Mouse (Mus musculus) olfactory bulb, adult 2 months (tissue): ENCODE data around the gene Angptl8. TPM values are rescaled to one million over a fixed set of nuclear protein-coding genes. Genes with fewer than 3 reads are reported as not detected.

Experiments used
- H3K27ac ChIP-seq: fragments of 200-500 bp; 2 replicates; pipeline ENCODE4 v1.5.1; 2012; ENCODE audit warnings: low read depth, low read length; ENCODE audit not compliant: insufficient read depth
- H3K4me1 ChIP-seq: fragments of 200-500 bp; 2 replicates; pipeline ENCODE4 v1.6.1; 2012; ENCODE audit warnings: low read length; ENCODE audit not compliant: control insufficient read depth, insufficient read depth
- H3K4me3 ChIP-seq: fragments of 200-500 bp; 2 replicates; pipeline ENCODE4 v1.5.1; 2012; ENCODE audit warnings: mild to moderate bottlenecking, low read depth, low read length, moderate library complexity; ENCODE audit not compliant: insufficient read depth
- CTCF ChIP-seq: fragments of 200-500 bp; IDR thresholded peaks from 2 replicates; pipeline ENCODE4 v1.5.1; 2012; ENCODE audit warnings: low read depth, mild to moderate bottlenecking, low read length, moderate library complexity; ENCODE audit not compliant: insufficient read depth
- POLR2A ChIP-seq: fragments of 200-500 bp; IDR thresholded peaks from 2 replicates; pipeline ENCODE4 v1.6.1; 2012; ENCODE audit warnings: mild to moderate bottlenecking, low read depth, low read length, moderate library complexity; ENCODE audit not compliant: insufficient read depth
- WGBS: fragments of 180-500 bp; shearing (Covaris S2); methylation state at CpG from one replicate; pipeline ENCODE4 v1.1.7; 2018; 5-methylcytosine and 5-hydroxymethylcytosine counted together
- polyA plus RNA-seq: library from polyadenylated mRNA; stranded (reverse); fragments of >200 nt; gene quantifications from 2 replicates; pipeline ENCODE4 v1.2.4, GENCODE M21; 2012; ENCODE audit warnings: low replicate concordance; ENCODE audit not compliant: missing spikeins, insufficient read depth, insufficient read length

Angptl8 gene
- polyA plus RNA-seq, 1 experiment = not detected

GRCm38 (mm10) chr9:21822686-21823085 lies 12.6 kb upstream of the Angptl8 start:
- no peak overlapping the region for H3K4me3 ChIP-seq
- H3K4me1 ChIP-seq = peaks cover 3% of the 10 kb centered on the region; the same call in 1 of the 2 replicates
- H3K27ac ChIP-seq = no peak overlapping the region
- 89% methylated on average over 6 of the region's 6 CpGs for WGBS
- no peak for TF ChIP-seq POLR2A
- TF ChIP-seq CTCF = no peak

- H3K27ac ChIP-seq = no peak overlapping the region
- 74% methylated on average over 4 of the region's 4 CpGs for WGBS
- H3K4me1 ChIP-seq = peaks cover 3% of the 10 kb centered on the region; the same call in 1 of the 2 replicates
- H3K4me3 ChIP-seq = no peak overlapping the region
- TF ChIP-seq POLR2A (no peak), CTCF (no peak)
These were observed 11.4 kb upstream of the Angptl8 start for GRCm38 (mm10) chr9:21823957-21824356.

GRCm38 (mm10) chr9:21824366-21824765 lies 10.9 kb upstream of the Angptl8 start:
- TF ChIP-seq CTCF (no peak), POLR2A (no peak)
- Histone ChIP-seq H3K27ac (no peak overlapping the region), H3K4me1 (peaks cover 3% of the 10 kb centered on the region; the same call in 1 of the 2 replicates), H3K4me3 (no peak overlapping the region)
- WGBS = 77% methylated on average over 10 of the region's 10 CpGs

DNA sequence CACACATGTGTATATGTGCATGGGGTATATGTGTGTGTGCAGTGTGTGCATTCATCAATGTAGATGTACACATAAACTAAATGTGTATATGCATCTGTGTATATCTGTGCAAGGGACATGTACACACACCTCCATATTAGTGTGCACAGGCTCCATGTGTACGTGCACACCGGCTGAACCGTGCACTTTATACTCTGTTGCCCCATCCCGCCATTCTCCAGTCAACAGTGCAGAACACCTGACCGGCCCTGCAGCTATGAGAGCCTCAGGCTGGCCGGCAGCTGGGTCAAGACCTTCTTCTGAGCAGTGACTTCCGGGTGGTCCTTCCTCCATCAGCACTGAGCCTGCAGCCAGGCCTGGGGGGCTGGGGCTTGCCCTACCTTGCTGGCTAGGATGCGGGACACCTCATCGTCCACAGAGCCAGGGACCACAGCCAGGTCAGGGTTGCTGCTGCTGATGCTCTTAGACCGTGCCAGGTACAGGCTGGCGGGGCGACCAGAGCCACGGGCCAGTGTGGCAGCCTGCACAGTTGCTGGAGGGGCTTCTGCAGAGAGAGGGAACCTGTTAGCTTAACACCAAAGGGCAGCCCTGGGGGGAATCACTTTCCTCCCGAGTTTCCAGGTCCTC lies 5.4 kb upstream of the Angptl8 start:
- WGBS = 93% methylated on average over 14 of the region's 14 CpGs
- Histone ChIP-seq H3K4me1 (peaks cover 3% of the 10 kb centered on the region; the same call in 1 of the 2 replicates), H3K27ac (no peak overlapping the region), H3K4me3 (no peak overlapping the region)
- TF ChIP-seq POLR2A = no peak
- TF ChIP-seq CTCF = no peak

- TF ChIP-seq POLR2A = no peak
- no peak for TF ChIP-seq CTCF
- peaks cover under 1% of the 10 kb centered on the region; the same call in 1 of the 2 replicates for H3K4me1 ChIP-seq
- H3K27ac ChIP-seq = no peak overlapping the region
- H3K4me3 ChIP-seq = no peak overlapping the region
- WGBS = 77% methylated on average over 5 of the region's 5 CpGs
These were observed 4.9 kb upstream of the Angptl8 start for GRCm38 (mm10) chr9:21830461-21830850.

DNA sequence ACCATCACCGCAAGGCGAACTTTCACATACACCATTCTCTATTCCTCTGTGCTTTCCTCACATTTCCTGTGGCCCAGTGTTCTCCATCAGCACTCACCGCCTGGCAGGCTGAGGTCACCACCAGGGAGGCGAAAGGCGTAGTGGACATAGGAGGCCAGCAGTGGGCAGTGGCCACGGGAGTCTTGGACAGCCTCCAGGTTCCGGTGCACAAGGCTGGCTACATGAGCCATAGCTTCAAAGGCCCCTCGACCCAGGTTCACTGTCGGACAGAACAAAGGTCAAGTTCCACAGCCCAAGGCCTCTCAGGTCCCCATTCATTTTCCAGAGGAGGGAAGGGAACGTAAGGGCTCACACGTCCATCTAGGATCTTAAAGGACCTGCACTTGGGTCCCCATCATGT lies 4.4 kb upstream of the Angptl8 start:
- Histone ChIP-seq H3K4me1 (no peaks in the 10 kb centered on the region), H3K4me3 (no peak overlapping the region), H3K27ac (no peak overlapping the region)
- WGBS = 81% methylated on average over 11 of the region's 11 CpGs
- no peak for TF ChIP-seq POLR2A
- TF ChIP-seq CTCF = no peak

- 83% methylated on average over 20 of the region's 20 CpGs for WGBS
- no peak overlapping the region for H3K4me3 ChIP-seq
- no peak for TF ChIP-seq POLR2A
- no peak for TF ChIP-seq CTCF
These were observed 3.6 kb upstream of the Angptl8 start for GRCm38 (mm10) chr9:21831558-21832240.

DNA sequence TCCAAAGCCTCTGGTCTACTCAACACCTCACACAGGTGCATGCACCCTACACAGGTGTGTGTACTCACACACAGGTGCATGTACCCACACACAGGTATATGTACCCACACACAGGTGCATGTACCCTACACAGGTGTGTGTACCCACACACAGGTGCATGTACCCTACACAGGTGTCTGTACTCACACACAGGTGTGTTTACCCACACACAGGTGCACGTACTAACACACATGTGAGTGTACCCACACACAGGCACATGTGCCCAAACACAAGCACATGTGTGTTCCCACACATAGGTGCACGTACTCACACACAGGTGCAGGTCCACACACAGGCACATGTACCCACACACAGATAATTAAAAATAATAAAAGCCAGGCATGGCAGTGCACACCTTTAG lies 2.4 kb downstream of the Angptl8 start:
- peaks cover 5% of the 10 kb centered on the region for H3K4me1 ChIP-seq
- WGBS = 97% methylated on average over 2 of the region's 2 CpGs
- no peak overlapping the region for H3K4me3 ChIP-seq
- no peak overlapping the region for H3K27ac ChIP-seq
- TF ChIP-seq CTCF (no peak), POLR2A (no peak)

More at GRCm38 (mm10) chr9:21831558-21832240, 3.6 kb upstream of the Angptl8 start:
- Histone ChIP-seq H3K27ac (no peak overlapping the region), H3K4me1 (no peaks in the 10 kb centered on the region)

GRCm38 (mm10) chr9:21840115-21840787 lies 4.9 kb downstream of the Angptl8 start:
- H3K4me1 ChIP-seq = peaks cover 7% of the 10 kb centered on the region
- no peak overlapping the region for H3K27ac ChIP-seq
- WGBS = 54% methylated on average over 8 of the region's 8 CpGs
- peak; percentile 22; the same call in 1 of the 2 replicates for TF ChIP-seq CTCF
- no peak for TF ChIP-seq POLR2A
- H3K4me3 ChIP-seq = no peak overlapping the region
